Mouse (Mus musculus): ENCODE results near the gene Frmd5.

GRCm38 (mm10) chr2:121828411-121828810 lies 21.5 kb upstream of the Frmd5 start:
- TF ChIP-seq CTCF (IDR thresholded peaks at IDR 0.05): no peak
- TF ChIP-seq EP300 (IDR thresholded peaks at IDR 0.05): no peak
